Mouse (Mus musculus): ENCODE results near the gene Wdr72.

DNA sequence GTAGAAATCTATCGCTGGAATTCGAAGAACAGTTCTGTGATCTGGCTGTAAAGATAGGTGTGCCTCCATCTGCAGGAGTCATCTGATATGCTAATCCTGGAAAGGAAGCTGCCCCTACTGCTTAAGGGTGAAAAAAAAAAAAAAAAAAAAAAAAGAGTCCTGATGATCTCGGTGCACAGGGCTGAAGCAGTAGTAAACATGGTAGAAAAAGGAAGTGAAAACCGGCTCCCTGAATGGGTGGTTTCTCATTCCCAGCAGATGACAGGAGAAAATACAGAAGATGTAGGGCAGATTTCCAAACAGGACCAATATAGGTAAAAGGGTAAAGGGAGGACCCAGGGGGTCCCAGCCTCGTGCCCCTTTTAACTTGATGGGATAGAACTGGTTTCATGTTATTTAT lies 16.1 kb downstream of the Wdr72 start:
- TF ChIP-seq MAFK (IDR thresholded peaks at IDR 0.05; ENCODE audit: insufficient read depth, low read depth, low read length), result no peak
- no peak for TF ChIP-seq CHD2 (IDR thresholded peaks at IDR 0.05; ENCODE audit: low read depth, low read length)
- no peak for TF ChIP-seq ZC3H11A (IDR thresholded peaks at IDR 0.05; ENCODE audit: borderline replicate concordance, low read depth, low read length)
